In genomic region chr15:24725170-24725569, GRCm38 (mm10) we compare ENCODE assay signal across 15 mouse cellular contexts.
DNase-seq lines count a peak whose midpoint lies in the region; ATAC-seq lines count a peak whose summit lies in the region.
"Had no signal": no experiment of that assay in that cellular context is flagged by ENCODE, and none has a peak within 500 bp of the region (broad histone marks: within the 10 kb centered on the region; RNA-seq: fewer than 3 reads in every experiment).

No protein-coding gene starts in this region.

- WGBS in hindbrain, embryonic 11.5 days = 97% methylated on average over 4 of the region's 4 CpGs
- 88% methylated on average over 4 of the region's 4 CpGs for WGBS in hindbrain, embryonic 16.5 days
- WGBS in midbrain, embryonic 13.5 days = 84% methylated on average over 4 of the region's 4 CpGs
- 92% methylated on average over 4 of the region's 4 CpGs for WGBS in midbrain, embryonic 16.5 days
- 88% methylated on average over 4 of the region's 4 CpGs for WGBS in neural tube, embryonic 13.5 days
- WGBS in neural tube, embryonic 15.5 days = 88% methylated on average over 4 of the region's 4 CpGs

- no peak for DNase-seq in hindbrain, embryonic 11.5 days (ENCODE audit: low spot score)

- H3K4me1 ChIP-seq in hindbrain, embryonic 11.5 days (replicated peaks; ENCODE audit: control insufficient read depth, insufficient read depth, low read length) = no peaks in the 10 kb centered on the region
- H3K4me1 ChIP-seq in hindbrain, embryonic 16.5 days (ENCODE audit: control insufficient read depth, insufficient read depth, low read depth, low read length) = no peaks in the 10 kb centered on the region
- no peaks in the 10 kb centered on the region for H3K4me1 ChIP-seq in midbrain, embryonic 13.5 days (replicated peaks)
- no peaks in the 10 kb centered on the region for H3K4me1 ChIP-seq in midbrain, embryonic 16.5 days (ENCODE audit: control insufficient read depth, insufficient read depth, low read length)
- H3K4me1 ChIP-seq in neural tube, embryonic 13.5 days (replicated peaks) = no peaks in the 10 kb centered on the region
- no peaks in the 10 kb centered on the region for H3K4me1 ChIP-seq in neural tube, embryonic 15.5 days
- H3K4me1 ChIP-seq: embryonic facial prominence, embryonic 12.5 days; embryonic facial prominence, embryonic 15.5 days; forebrain, embryonic 15.5 days; heart, embryonic 12.5 days; heart, embryonic 15.5 days; hindbrain, embryonic 12.5 days had no signal

- no peaks in the 10 kb centered on the region for H3K27me3 ChIP-seq in hindbrain, embryonic 11.5 days (ENCODE audit: control insufficient read depth, insufficient read depth, low read length)
- H3K27me3 ChIP-seq in hindbrain, embryonic 16.5 days (replicated peaks; ENCODE audit: control insufficient read depth, insufficient read depth, low read length) = no peaks in the 10 kb centered on the region
- no peaks in the 10 kb centered on the region for H3K27me3 ChIP-seq in midbrain, embryonic 13.5 days
- H3K27me3 ChIP-seq in midbrain, embryonic 16.5 days (ENCODE audit: control insufficient read depth, insufficient read depth, low read depth, low read length) = no peaks in the 10 kb centered on the region
- no peaks in the 10 kb centered on the region for H3K27me3 ChIP-seq in neural tube, embryonic 13.5 days
- H3K27me3 ChIP-seq in neural tube, embryonic 15.5 days (replicated peaks) = no peaks in the 10 kb centered on the region
- H3K27me3 ChIP-seq: embryonic facial prominence, embryonic 12.5 days; embryonic facial prominence, embryonic 15.5 days; forebrain, embryonic 15.5 days; heart, embryonic 12.5 days; heart, embryonic 15.5 days; hindbrain, embryonic 12.5 days had no signal

- no peak overlapping the region for H3K4me2 ChIP-seq in hindbrain, embryonic 11.5 days (replicated peaks; ENCODE audit: low read depth, low read length)
- no peak overlapping the region for H3K4me2 ChIP-seq in hindbrain, embryonic 16.5 days (ENCODE audit: low read length)
- H3K4me2 ChIP-seq in midbrain, embryonic 13.5 days (replicated peaks) = no peak overlapping the region
- no peak overlapping the region for H3K4me2 ChIP-seq in midbrain, embryonic 16.5 days (ENCODE audit: low read length)
- H3K4me2 ChIP-seq in neural tube, embryonic 13.5 days = no peak overlapping the region
- H3K4me2 ChIP-seq in neural tube, embryonic 15.5 days = no peak overlapping the region
- H3K4me2 ChIP-seq: embryonic facial prominence, embryonic 12.5 days; embryonic facial prominence, embryonic 15.5 days; forebrain, embryonic 15.5 days; heart, embryonic 12.5 days; heart, embryonic 15.5 days; hindbrain, embryonic 12.5 days had no signal

- H3K27ac ChIP-seq in hindbrain, embryonic 11.5 days (ENCODE audit: low read depth, low read length) = no peak overlapping the region
- H3K27ac ChIP-seq in hindbrain, embryonic 16.5 days (ENCODE audit: low read depth, low read length) = no peak overlapping the region
- no peak overlapping the region for H3K27ac ChIP-seq in midbrain, embryonic 13.5 days
- no peak overlapping the region for H3K27ac ChIP-seq in midbrain, embryonic 16.5 days (ENCODE audit: low read length)
- H3K27ac ChIP-seq in neural tube, embryonic 13.5 days (replicated peaks) = no peak overlapping the region
- no peak overlapping the region for H3K27ac ChIP-seq in neural tube, embryonic 15.5 days (replicated peaks)
- H3K27ac ChIP-seq: embryonic facial prominence, embryonic 12.5 days; embryonic facial prominence, embryonic 15.5 days; forebrain, embryonic 15.5 days; heart, embryonic 15.5 days; hindbrain, embryonic 12.5 days; hindbrain, postnatal 0 days had no signal

- no peaks in the 10 kb centered on the region for H3K9me3 ChIP-seq in hindbrain, embryonic 11.5 days (ENCODE audit: control insufficient read depth, low read length)
- H3K9me3 ChIP-seq in hindbrain, embryonic 16.5 days (ENCODE audit: control insufficient read depth, low read length) = no peaks in the 10 kb centered on the region
- no peaks in the 10 kb centered on the region for H3K9me3 ChIP-seq in midbrain, embryonic 13.5 days
- H3K9me3 ChIP-seq in midbrain, embryonic 16.5 days (replicated peaks; ENCODE audit: control insufficient read depth, low read length, poor library complexity, severe bottlenecking) = no peaks in the 10 kb centered on the region
- H3K9me3 ChIP-seq in neural tube, embryonic 13.5 days = no peaks in the 10 kb centered on the region
- H3K9me3 ChIP-seq in neural tube, embryonic 15.5 days (replicated peaks) = no peaks in the 10 kb centered on the region
- H3K9me3 ChIP-seq: embryonic facial prominence, embryonic 12.5 days; embryonic facial prominence, embryonic 15.5 days; forebrain, embryonic 15.5 days; heart, embryonic 12.5 days; heart, embryonic 15.5 days; hindbrain, embryonic 12.5 days had no signal

- H3K36me3 ChIP-seq in hindbrain, embryonic 11.5 days (ENCODE audit: control insufficient read depth, insufficient read depth, low read length) = no peaks in the 10 kb centered on the region
- no peaks in the 10 kb centered on the region for H3K36me3 ChIP-seq in hindbrain, embryonic 16.5 days (ENCODE audit: control insufficient read depth, insufficient read depth, low read length)
- H3K36me3 ChIP-seq in midbrain, embryonic 13.5 days = no peaks in the 10 kb centered on the region
- H3K36me3 ChIP-seq in midbrain, embryonic 16.5 days (ENCODE audit: control insufficient read depth, insufficient read depth, low read length) = no peaks in the 10 kb centered on the region
- H3K36me3 ChIP-seq in neural tube, embryonic 13.5 days = no peaks in the 10 kb centered on the region
- no peaks in the 10 kb centered on the region for H3K36me3 ChIP-seq in neural tube, embryonic 15.5 days
- H3K36me3 ChIP-seq: embryonic facial prominence, embryonic 12.5 days; embryonic facial prominence, embryonic 15.5 days; forebrain, embryonic 15.5 days; heart, embryonic 12.5 days; heart, embryonic 15.5 days; hindbrain, embryonic 12.5 days had no signal

- no peak overlapping the region for H3K9ac ChIP-seq in hindbrain, embryonic 11.5 days (ENCODE audit: low read depth, low read length)
- no peak overlapping the region for H3K9ac ChIP-seq in hindbrain, embryonic 16.5 days (ENCODE audit: low read depth, low read length)
- H3K9ac ChIP-seq in midbrain, embryonic 13.5 days (replicated peaks) = no peak overlapping the region
- no peak overlapping the region for H3K9ac ChIP-seq in midbrain, embryonic 16.5 days (ENCODE audit: low read depth, low read length)
- H3K9ac ChIP-seq in neural tube, embryonic 13.5 days = no peak overlapping the region
- no peak overlapping the region for H3K9ac ChIP-seq in neural tube, embryonic 15.5 days (replicated peaks)
- H3K9ac ChIP-seq: embryonic facial prominence, embryonic 12.5 days; embryonic facial prominence, embryonic 15.5 days; forebrain, embryonic 15.5 days; heart, embryonic 12.5 days; heart, embryonic 15.5 days; hindbrain, embryonic 12.5 days had no signal

- ATAC-seq in hindbrain, embryonic 11.5 days (ENCODE audit: low FRiP score) = peak; percentile 64; the same call in 1 of the 2 replicates
- no peak for ATAC-seq in hindbrain, embryonic 16.5 days
- peak; percentile 37; the same call in 1 of the 2 replicates for ATAC-seq in midbrain, embryonic 13.5 days
- no peak for ATAC-seq in midbrain, embryonic 16.5 days
- ATAC-seq in neural tube, embryonic 13.5 days (ENCODE audit: low read depth) = peak; percentile 43; the same call in 1 of the 2 replicates
- ATAC-seq in neural tube, embryonic 15.5 days (ENCODE audit: low FRiP score) = peak; percentile 31; the same call in 1 of the 2 replicates
- ATAC-seq: CD4-positive, CD25-positive, alpha-beta regulatory T cell, adult 4 months; inflammation-experienced regulatory T-cells, adult 6 months had no signal

- no peak overlapping the region for H3K4me3 ChIP-seq in hindbrain, embryonic 11.5 days (ENCODE audit: low read depth, low read length)
- H3K4me3 ChIP-seq in hindbrain, embryonic 16.5 days (ENCODE audit: low read length) = no peak overlapping the region
- H3K4me3 ChIP-seq in midbrain, embryonic 13.5 days (replicated peaks) = no peak overlapping the region
- no peak overlapping the region for H3K4me3 ChIP-seq in midbrain, embryonic 16.5 days (ENCODE audit: low read depth, low read length)
- no peak overlapping the region for H3K4me3 ChIP-seq in neural tube, embryonic 13.5 days
- no peak overlapping the region for H3K4me3 ChIP-seq in neural tube, embryonic 15.5 days (replicated peaks)
- H3K4me3 ChIP-seq: embryonic facial prominence, embryonic 12.5 days; embryonic facial prominence, embryonic 15.5 days; forebrain, embryonic 15.5 days; heart, embryonic 12.5 days; heart, embryonic 15.5 days; hindbrain, embryonic 12.5 days had no signal

Comparison
In these comparisons a context has a peak if more than half of its experiments do, and no peak if none do; other contexts are left out.
1. ATAC-seq: peak in hindbrain, embryonic 11.5 days (single experiment), midbrain, embryonic 13.5 days (single experiment), neural tube, embryonic 13.5 days (single experiment) and neural tube, embryonic 15.5 days (single experiment); none in hindbrain, embryonic 16.5 days (single experiment) and midbrain, embryonic 16.5 days (single experiment).